Mouse (Mus musculus): ENCODE data around the gene Prcc. TPM values are rescaled to one million over a fixed set of nuclear protein-coding genes. Genes with fewer than 3 reads are reported as not detected.

The Prcc gene
- polyA plus RNA-seq (2014; fragmentation: Nextera tagmentation; extraction: Ambion mirVana) = 13.4 and 14.2 TPM in 2 replicates

- ATAC-seq (ENCODE audit: insufficient read depth) (peak; percentile 97), DNase-seq (peak; percentile 98)
- Histone ChIP-seq H3K36me3 (ENCODE audit: insufficient read depth) (peaks cover 10% of the 10 kb centered on the region), H3K4me3 (ENCODE audit: low read depth, low read length) (peak within 1 kb of the TSS; percentile 89), H3K27ac (ENCODE audit: low read depth) (peak within 1 kb of the TSS; percentile 93), H3K27me3 (ENCODE audit: insufficient read depth, low read length) (no peaks in the 10 kb centered on the region), H3K4me1 (ENCODE audit: insufficient read depth) (peaks cover 6% of the 10 kb centered on the region), H3K9ac (peak within 1 kb of the TSS; percentile 92), H3K4me2 (peak within 1 kb of the TSS; percentile 74), H3K9me3 (ENCODE audit: low read depth, low read length) (no peaks in the 10 kb centered on the region)
- no peak; the same call in 1 of the 2 replicates for TF ChIP-seq CTCF (IDR thresholded peaks at IDR 0.05; ENCODE audit: low read depth)
- under 1% methylated on average over 33 of the region's 33 CpGs for WGBS
These were observed at the start of gene Prcc for GRCm38 (mm10) chr3:87885281-87886003. Prcc (minus strand) TSS chr3:87885608.

- H3K9me3 ChIP-seq (ENCODE audit: low read depth, low read length) = no peaks in the 10 kb centered on the region
- no peak overlapping the region for H3K9ac ChIP-seq
- no peak overlapping the region for H3K4me2 ChIP-seq
- no peak overlapping the region for H3K4me3 ChIP-seq (ENCODE audit: low read depth, low read length)
- no peak for TF ChIP-seq CTCF (IDR thresholded peaks at IDR 0.05; ENCODE audit: low read depth)
- H3K27me3 ChIP-seq (ENCODE audit: insufficient read depth, low read length) = no peaks in the 10 kb centered on the region
- 0 out of 2 replicates have a peak, but pooled peaks cover 6% of the 10 kb centered on the region for H3K4me1 ChIP-seq (ENCODE audit: insufficient read depth)
- ATAC-seq (ENCODE audit: insufficient read depth) (no peak), DNase-seq (no peak)
- H3K27ac ChIP-seq (ENCODE audit: low read depth) = no peak overlapping the region
- 69% methylated on average over 4 of the region's 4 CpGs for WGBS
- H3K36me3 ChIP-seq (ENCODE audit: insufficient read depth) = peaks cover 82% of the 10 kb centered on the region
These were observed 49.8 kb upstream of the Prcc start for GRCm38 (mm10) chr3:87935201-87935600.

GRCm38 (mm10) chr3:87934501-87934900 lies 49.1 kb upstream of the Prcc start:
- H3K4me1 ChIP-seq (ENCODE audit: insufficient read depth) = 0 out of 2 replicates have a peak, but pooled peaks cover 6% of the 10 kb centered on the region
- WGBS = 65% methylated on average over 4 of the region's 4 CpGs
- no peak overlapping the region for H3K27ac ChIP-seq (ENCODE audit: low read depth)
- no peak overlapping the region for H3K4me2 ChIP-seq
- ATAC-seq (ENCODE audit: insufficient read depth) (no peak), DNase-seq (no peak)
- no peak overlapping the region for H3K9ac ChIP-seq
- TF ChIP-seq CTCF (IDR thresholded peaks at IDR 0.05; ENCODE audit: low read depth) = no peak
- H3K9me3 ChIP-seq (ENCODE audit: low read depth, low read length) = no peaks in the 10 kb centered on the region
- peaks cover 75% of the 10 kb centered on the region for H3K36me3 ChIP-seq (ENCODE audit: insufficient read depth)
- H3K4me3 ChIP-seq (ENCODE audit: low read depth, low read length) = no peak overlapping the region
- H3K27me3 ChIP-seq (ENCODE audit: insufficient read depth, low read length) = no peaks in the 10 kb centered on the region

DNA sequence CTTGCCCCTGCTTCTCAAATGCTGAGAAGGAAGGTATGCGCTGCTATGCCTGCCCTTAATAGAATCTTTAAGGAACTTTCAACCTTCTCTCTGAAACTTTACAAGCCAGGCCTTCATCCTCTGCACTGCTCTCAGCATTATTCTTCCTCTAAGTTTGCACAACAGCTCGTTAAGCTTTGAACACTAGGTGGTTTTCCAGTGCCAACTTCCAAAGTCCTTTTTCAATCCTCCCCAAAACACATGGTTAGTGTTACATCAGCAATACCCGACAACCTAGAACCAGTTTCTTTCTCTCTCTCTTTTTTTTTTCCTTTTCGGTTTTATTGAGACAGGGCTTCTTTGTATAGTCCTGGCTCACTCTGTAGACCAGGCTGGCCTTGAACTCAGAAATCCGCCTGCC lies 48.6 kb upstream of the Prcc start:
- no peak overlapping the region for H3K4me2 ChIP-seq
- no peak for TF ChIP-seq CTCF (IDR thresholded peaks at IDR 0.05; ENCODE audit: low read depth)
- no peak overlapping the region for H3K27ac ChIP-seq (ENCODE audit: low read depth)
- no peak for DNase-seq
- no peak for ATAC-seq (ENCODE audit: insufficient read depth)
- no peaks in the 10 kb centered on the region for H3K27me3 ChIP-seq (ENCODE audit: insufficient read depth, low read length)
- no peak overlapping the region for H3K4me3 ChIP-seq (ENCODE audit: low read depth, low read length)
- no peaks in the 10 kb centered on the region for H3K9me3 ChIP-seq (ENCODE audit: low read depth, low read length)
- H3K36me3 ChIP-seq (ENCODE audit: insufficient read depth) = peaks cover 71% of the 10 kb centered on the region
- H3K9ac ChIP-seq = no peak overlapping the region
- 80% methylated on average over 5 of the region's 5 CpGs for WGBS
- peaks cover 9% of the 10 kb centered on the region; the same call in 1 of the 2 replicates for H3K4me1 ChIP-seq (ENCODE audit: insufficient read depth)

DNA sequence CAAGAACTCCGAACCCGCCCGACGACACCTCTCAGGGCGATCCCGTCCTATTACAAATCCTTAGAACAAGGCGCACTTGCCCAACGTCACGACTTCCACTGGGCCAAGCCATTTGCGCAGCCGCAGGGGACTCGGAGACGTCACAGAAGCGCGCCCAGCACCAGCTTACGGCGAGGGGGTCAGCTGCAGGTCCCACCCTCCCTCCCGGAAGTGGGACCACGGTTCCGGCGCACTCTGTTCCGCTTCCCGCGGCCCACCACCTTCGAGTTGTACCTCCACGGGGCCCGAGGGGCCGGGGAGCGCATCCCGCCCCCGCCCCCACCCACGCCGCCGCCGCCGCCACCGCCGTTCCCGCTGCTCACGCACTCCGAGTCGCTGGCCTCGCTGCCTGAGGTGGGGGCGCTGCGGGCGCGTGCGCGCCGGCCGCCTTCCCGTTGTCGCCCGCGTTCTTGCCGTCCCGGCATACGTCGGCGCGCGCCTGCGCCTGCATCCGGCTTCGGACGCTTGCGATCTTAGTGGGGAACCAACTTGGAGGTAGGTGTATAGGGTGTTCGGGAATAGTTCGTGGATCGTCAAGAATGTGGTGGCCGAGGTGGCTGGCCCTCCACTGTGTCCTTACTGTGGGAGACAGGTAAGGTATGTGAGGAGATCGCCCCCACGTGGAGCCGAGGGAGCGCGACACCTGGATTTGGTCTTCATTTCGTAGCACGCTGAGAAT lies 44.8 kb upstream of the Prcc start, which contains the start of the genes Isg20l2 and Rrnad1:
Gene Isg20l2, plus strand, starts transcription at position 237 of the 718 bp plus-strand sequence.
Gene Rrnad1, minus strand, starts transcription at position 640 of the 718 bp plus-strand sequence.
- peak within 1 kb of the TSS; percentile 92 for H3K4me2 ChIP-seq
- no peaks in the 10 kb centered on the region for H3K27me3 ChIP-seq (ENCODE audit: insufficient read depth, low read length)
- ATAC-seq (ENCODE audit: insufficient read depth) (peak; percentile 97), DNase-seq (peak; percentile 99)
- H3K9me3 ChIP-seq (ENCODE audit: low read depth, low read length) = no peaks in the 10 kb centered on the region
- under 1% methylated on average over 77 of the region's 78 CpGs for WGBS
- H3K4me1 ChIP-seq (ENCODE audit: insufficient read depth) = peaks cover 11% of the 10 kb centered on the region; the same call in 1 of the 2 replicates
- H3K27ac ChIP-seq (ENCODE audit: low read depth) = peak within 1 kb of the TSS; percentile 86
- peak within 1 kb of the TSS; percentile 96 for H3K4me3 ChIP-seq (ENCODE audit: low read depth, low read length)
- TF ChIP-seq CTCF (IDR thresholded peaks at IDR 0.05; ENCODE audit: low read depth) = peak; percentile 72
- peaks cover 63% of the 10 kb centered on the region for H3K36me3 ChIP-seq (ENCODE audit: insufficient read depth)
- peak within 1 kb of the TSS; percentile 92 for H3K9ac ChIP-seq

DNA sequence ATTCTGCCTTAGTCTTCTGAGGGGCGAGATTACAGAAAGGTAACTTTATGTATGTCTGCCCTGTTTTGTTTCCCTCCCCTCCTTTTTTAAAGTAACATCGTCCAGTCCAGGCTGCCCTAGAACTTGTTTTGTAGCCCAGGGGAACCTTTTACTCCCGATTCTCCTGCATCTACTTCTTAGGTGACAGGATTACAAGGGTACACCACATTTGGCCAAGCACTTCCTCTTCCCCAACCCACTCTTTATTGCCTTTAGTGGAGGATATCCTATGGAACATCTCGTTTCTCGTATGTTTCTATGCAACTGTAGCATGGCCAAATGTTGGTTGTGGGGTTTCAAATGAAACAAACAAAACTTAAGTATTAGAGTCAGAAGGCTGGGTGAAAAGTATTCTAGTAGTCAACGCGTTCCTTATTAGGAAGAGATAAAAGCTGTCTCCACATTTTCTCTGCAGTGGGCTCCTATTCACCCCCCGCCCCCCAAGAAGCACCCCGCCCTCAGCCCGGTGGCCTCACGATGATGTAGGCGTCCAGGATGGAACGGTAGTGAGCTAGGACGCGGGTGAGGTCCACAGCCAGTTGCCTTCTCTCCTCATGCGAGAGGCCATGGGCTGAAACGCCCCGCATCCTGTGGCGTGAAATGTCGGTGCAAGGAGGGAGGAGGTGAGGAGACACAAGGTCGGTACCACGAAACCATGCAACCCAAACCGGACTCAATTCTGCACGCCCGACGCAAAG lies 44.1 kb upstream of the Prcc start:
- no peak for TF ChIP-seq CTCF (IDR thresholded peaks at IDR 0.05; ENCODE audit: low read depth)
- no peaks in the 10 kb centered on the region for H3K27me3 ChIP-seq (ENCODE audit: insufficient read depth, low read length)
- H3K4me1 ChIP-seq (ENCODE audit: insufficient read depth) = peaks cover 11% of the 10 kb centered on the region; the same call in 1 of the 2 replicates
- H3K36me3 ChIP-seq (ENCODE audit: insufficient read depth) = peaks cover 63% of the 10 kb centered on the region
- DNase-seq (no peak), ATAC-seq (ENCODE audit: insufficient read depth) (peak; percentile 43; the same call in 1 of the 2 replicates)
- 5% methylated on average over 26 of the region's 26 CpGs for WGBS
- peak overlapping the region; percentile 92 for H3K4me2 ChIP-seq
- peak overlapping the region; percentile 86 for H3K27ac ChIP-seq (ENCODE audit: low read depth)
- peak overlapping the region; percentile 92 for H3K9ac ChIP-seq
- no peaks in the 10 kb centered on the region for H3K9me3 ChIP-seq (ENCODE audit: low read depth, low read length)
- H3K4me3 ChIP-seq (ENCODE audit: low read depth, low read length) = peak overlapping the region; percentile 96
